Mouse (Mus musculus) lung, adult 2 months (tissue): ENCODE measurements around the gene Kif3c. TPM values are rescaled to one million over a fixed set of nuclear protein-coding genes. Genes with fewer than 3 reads are reported as not detected.

Experiments used
- DNase-seq: peaks from one replicate; pipeline ENCODE4 v3.0.0; 2022
- H3K4me1 ChIP-seq: fragments of 200-500 bp; 2 replicates; pipeline ENCODE4 v1.6.1; 2011; ENCODE audit warnings: low read length; ENCODE audit not compliant: control insufficient read depth, insufficient read depth
- H3K4me3 ChIP-seq: fragments of 200-500 bp; replicated peaks from 2 replicates; pipeline ENCODE3; 2011; ENCODE audit warnings: low read depth, mild to moderate bottlenecking, control low read depth, low read length; ENCODE audit errors: extremely low read depth
- CTCF ChIP-seq: fragments of 200-500 bp; IDR thresholded peaks from 2 replicates; pipeline ENCODE4 v1.5.1; 2011; ENCODE audit warnings: mild to moderate bottlenecking, low read length, control low read depth; ENCODE audit not compliant: insufficient read depth
- POLR2A ChIP-seq: fragments of 200-500 bp; IDR thresholded peaks from 2 replicates; pipeline ENCODE4 v1.6.1; 2011; ENCODE audit warnings: low read depth, mild to moderate bottlenecking, control low read depth, low read length, borderline replicate concordance; ENCODE audit errors: extremely low read depth
- WGBS: fragments of 180-500 bp; shearing (Covaris S2); methylation state at CpG from one replicate; pipeline ENCODE4 v1.1.7; 2018; 5-methylcytosine and 5-hydroxymethylcytosine counted together
- polyA plus RNA-seq: library from polyadenylated mRNA; depleted of rRNA; stranded (reverse); fragments of >200 nt; gene quantifications from 2 replicates; pipeline ENCODE4 v1.2.3, GENCODE M21; 2012

The Kif3c gene
- polyA plus RNA-seq, 1 experiment, result 12.2 TPM

- DNase-seq, result no peak
- no peak for TF ChIP-seq POLR2A
- TF ChIP-seq CTCF, result no peak
- H3K4me3 ChIP-seq, result no peak overlapping the region
- no peaks in the 10 kb centered on the region for H3K4me1 ChIP-seq
- 61% methylated on average over 3 of the region's 3 CpGs for WGBS
These were observed 15.5 kb upstream of the Kif3c start for GRCm38 (mm10) chr12:3349387-3349786.

- WGBS, result 62% methylated on average over 5 of the region's 5 CpGs
- no peak for DNase-seq
- Histone ChIP-seq H3K4me3 (no peak overlapping the region), H3K4me1 (no peaks in the 10 kb centered on the region)
- TF ChIP-seq CTCF, result no peak
- TF ChIP-seq POLR2A, result no peak
These were observed 14.8 kb upstream of the Kif3c start for GRCm38 (mm10) chr12:3350136-3350535.

GRCm38 (mm10) chr12:3352216-3352615 lies 12.7 kb upstream of the Kif3c start:
- DNase-seq, result no peak
- no peak for TF ChIP-seq CTCF
- no peak for TF ChIP-seq POLR2A
- Histone ChIP-seq H3K4me3 (no peak overlapping the region), H3K4me1 (no peaks in the 10 kb centered on the region)
- 60% methylated on average over 6 of the region's 6 CpGs for WGBS

- Histone ChIP-seq H3K4me3 (no peak overlapping the region), H3K4me1 (no peaks in the 10 kb centered on the region)
- 81% methylated on average over 8 of the region's 8 CpGs for WGBS
- TF ChIP-seq CTCF (no peak), POLR2A (no peak)
- no peak for DNase-seq
These were observed 9.9 kb upstream of the Kif3c start for GRCm38 (mm10) chr12:3355068-3355467.

- TF ChIP-seq POLR2A (no peak), CTCF (no peak)
- Histone ChIP-seq H3K4me3 (peak overlapping the region; percentile 50), H3K4me1 (no peaks in the 10 kb centered on the region)
- 52% methylated on average over 16 of the region's 16 CpGs for WGBS
- DNase-seq, result no peak
These were observed 8.1 kb upstream of the Kif3c start for GRCm38 (mm10) chr12:3356824-3357223.

GRCm38 (mm10) chr12:3359302-3359701 lies 5.6 kb upstream of the Kif3c start:
- Histone ChIP-seq H3K4me1 (no peaks in the 10 kb centered on the region), H3K4me3 (no peak overlapping the region)
- WGBS, result 13% methylated on average over 3 of the region's 3 CpGs
- DNase-seq, result peak; percentile 79
- TF ChIP-seq CTCF (peak; percentile 25; the same call in 1 of the 2 replicates), POLR2A (no peak)

GRCm38 (mm10) chr12:3360043-3360442 lies 4.9 kb upstream of the Kif3c start:
- Histone ChIP-seq H3K4me3 (no peak overlapping the region), H3K4me1 (no peaks in the 10 kb centered on the region)
- TF ChIP-seq CTCF, result no peak
- no peak for TF ChIP-seq POLR2A
- 84% methylated on average over 2 of the region's 2 CpGs for WGBS
- DNase-seq, result no peak

GRCm38 (mm10) chr12:3364076-3364475 lies 856 bp upstream of the Kif3c start:
- H3K4me1 ChIP-seq, result peaks cover 2% of the 10 kb centered on the region; the same call in 1 of the 2 replicates
- TF ChIP-seq POLR2A, result no peak
- no peak for TF ChIP-seq CTCF
- WGBS, result 95% methylated on average over 5 of the region's 5 CpGs
- no peak for DNase-seq
- H3K4me3 ChIP-seq, result no peak overlapping the region

- H3K4me3 ChIP-seq, result peak overlapping the region; percentile 70
- WGBS, result 8% methylated on average over 31 of the region's 31 CpGs
- TF ChIP-seq POLR2A (no peak), CTCF (no peak)
- DNase-seq, result peak; percentile 30
- H3K4me1 ChIP-seq, result peaks cover 2% of the 10 kb centered on the region; the same call in 1 of the 2 replicates
These were observed 687 bp downstream of the Kif3c start for GRCm38 (mm10) chr12:3365449-3366189.
